Mouse (Mus musculus) kidney, adult 2 months (tissue): Measurements from ENCODE around the gene Cygb.

Experiments
- CTCF ChIP-seq: fragments of 200-500 bp; conservative IDR thresholded peaks from 2 replicates; pipeline ENCODE4 v1.5.1; 2011; ENCODE audit warnings: low read depth, mild to moderate bottlenecking, control low read depth, low read length, moderate library complexity, mixed read lengths; ENCODE audit not compliant: insufficient read depth, insufficient read length
- POLR2A ChIP-seq: fragments of 200-500 bp; IDR thresholded peaks from one replicate; pipeline ENCODE4 v1.6.1; 2011; ENCODE audit warnings: low read depth, low read length, control low read depth

GRCm38 (mm10) chr11:116625081-116626000 lies 28.8 kb downstream of the Cygb start:
- peak; percentile 61 for TF ChIP-seq CTCF
- TF ChIP-seq POLR2A, result no peak
